Mouse (Mus musculus) heart, embryonic 14.5 days (tissue): Measurements from ENCODE around the gene En2. TPM values are rescaled to one million over a fixed set of nuclear protein-coding genes. Genes with fewer than 3 reads are reported as not detected.

ENCODE experiments used
- ATAC-seq: fragments of 200-750 bp; cut with Nextera tagmentation; 2 replicates; pipeline ENCODE4 v1.8.0; 2017; ENCODE audit warnings: low read depth, moderate TSS enrichment; ENCODE audit not compliant: insufficient number of reproducible peaks, insufficient read depth, low FRiP score
- H3K27ac ChIP-seq, 2 experiments: fragments of 200-500 bp in 1 of 2; fragments of 300-500 bp in 1 of 2; sonication (generic) in 1 of 2; replicated peaks in 1 of 2; 2 replicates each; pipeline ENCODE4 v1.5.1; 2012 to 2014; ENCODE audit warnings: low read depth in 2 of 2, low read length in 2 of 2, control low read depth in 1 of 2, mild to moderate bottlenecking in 1 of 2, mixed read lengths in 1 of 2; ENCODE audit not compliant: control insufficient read depth in 1 of 2, insufficient read depth in 1 of 2
- H3K27me3 ChIP-seq: fragments of 300-500 bp; sonication (generic); 2 replicates; pipeline ENCODE4 v1.6.1; 2014; ENCODE audit warnings: mild to moderate bottlenecking, low read length, control low read depth; ENCODE audit not compliant: control insufficient read depth, insufficient read depth
- H3K36me3 ChIP-seq: fragments of 300-500 bp; sonication (generic); 2 replicates; pipeline ENCODE4 v1.6.1; 2014; ENCODE audit warnings: mild to moderate bottlenecking, control low read depth, low read length, mixed read lengths; ENCODE audit not compliant: control insufficient read depth, insufficient read depth
- H3K4me1 ChIP-seq, 2 experiments: fragments of 200-500 bp in 1 of 2; fragments of 300-500 bp in 1 of 2; sonication (generic) in 1 of 2; 2 replicates each; pipeline ENCODE4 v1.6.1; 2012 to 2014; ENCODE audit warnings: low read length in 2 of 2, control low read depth in 1 of 2, mixed read lengths in 1 of 2; ENCODE audit not compliant: control insufficient read depth in 2 of 2, insufficient read depth in 2 of 2
- H3K4me2 ChIP-seq: fragments of 300-500 bp; sonication (generic); 2 replicates; pipeline ENCODE4 v1.6.1; 2014; ENCODE audit warnings: mild to moderate bottlenecking, low read length
- H3K4me3 ChIP-seq, 2 experiments: fragments of 200-500 bp in 1 of 2; fragments of 300-500 bp in 1 of 2; sonication (generic) in 1 of 2; 2 replicates each; pipeline ENCODE4 v1.5.1; 2012 to 2014; ENCODE audit warnings: low read length in 2 of 2, mild to moderate bottlenecking in 2 of 2, control low read depth in 1 of 2, low read depth in 1 of 2, moderate library complexity in 1 of 2; ENCODE audit not compliant: control insufficient read depth in 1 of 2, insufficient read depth in 1 of 2
- H3K9ac ChIP-seq: fragments of 300-500 bp; sonication (generic); 2 replicates; pipeline ENCODE4 v1.6.1; 2014; ENCODE audit warnings: mild to moderate bottlenecking, low read length
- H3K9me3 ChIP-seq: fragments of 300-500 bp; sonication (generic); 2 replicates; pipeline ENCODE4 v1.6.1; 2016; ENCODE audit warnings: low read length, control low read depth; ENCODE audit not compliant: control insufficient read depth
- WGBS: fragments of 180-500 bp; shearing (Covaris S2); extraction: QIAGEN DNeasy Blood & Tissue Kit; methylation state at CpG from one replicate; pipeline ENCODE4 v1.1.7; 2014; 5-methylcytosine and 5-hydroxymethylcytosine counted together
- polyA plus RNA-seq: library from polyadenylated mRNA; unstranded; fragments of >200 nt; fragmentation: Nextera tagmentation; extraction: Ambion mirVana; gene quantifications from 2 replicates; pipeline ENCODE4 v1.2.1, GENCODE M21; 2014

En2 gene
- polyA plus RNA-seq, 1 experiment from 2014 or later: not detected

GRCm38 (mm10) chr5:28207043-28207442 lies 41.5 kb downstream of the En2 start:
- Histone ChIP-seq H3K27ac (no peak overlapping the region), H3K9me3 (no peaks in the 10 kb centered on the region), H3K4me3 (no peak overlapping the region), H3K27me3 (peaks cover 74% of the 10 kb centered on the region), H3K36me3 (no peaks in the 10 kb centered on the region), H3K9ac (no peak overlapping the region), H3K4me1 (no peaks in the 10 kb centered on the region), H3K4me2 (no peak overlapping the region)
- no peak for ATAC-seq
- 61% methylated on average over 4 of the region's 4 CpGs for WGBS

GRCm38 (mm10) chr5:28208726-28209520 lies 43.4 kb downstream of the En2 start:
- Histone ChIP-seq H3K9ac (no peak overlapping the region), H3K4me1 (no peaks in the 10 kb centered on the region), H3K4me3 (peak overlapping the region in 1 of 2 experiments; percentile 29; a peak in 1 of 4 replicates), H3K36me3 (no peaks in the 10 kb centered on the region), H3K9me3 (no peaks in the 10 kb centered on the region), H3K27ac (no peak overlapping the region), H3K4me2 (no peak overlapping the region), H3K27me3 (peaks cover 83% of the 10 kb centered on the region)
- WGBS: 14% methylated on average over 20 of the region's 20 CpGs
- ATAC-seq: no peak

- Histone ChIP-seq H3K9me3 (no peaks in the 10 kb centered on the region), H3K4me3 (peak overlapping the region; percentile 29 to 41), H3K27me3 (peaks cover 87% of the 10 kb centered on the region), H3K27ac (no peak overlapping the region), H3K4me2 (peak overlapping the region; percentile 63), H3K4me1 (no peaks in the 10 kb centered on the region), H3K36me3 (no peaks in the 10 kb centered on the region), H3K9ac (no peak overlapping the region)
- under 1% methylated on average over 76 of the region's 80 CpGs for WGBS
- ATAC-seq: no peak
Observed at GRCm38 (mm10) chr5:28209549-28210431, 44.3 kb downstream of the En2 start.

GRCm38 (mm10) chr5:28210591-28211550 lies 45.4 kb downstream of the En2 start:
- ATAC-seq: no peak
- Histone ChIP-seq H3K27ac (no peak overlapping the region), H3K4me2 (no peak overlapping the region; the same call in 1 of the 2 replicates), H3K4me3 (no peak overlapping the region; a peak in 1 of 4 replicates), H3K4me1 (no peaks in the 10 kb centered on the region), H3K36me3 (no peaks in the 10 kb centered on the region), H3K9ac (no peak overlapping the region), H3K9me3 (no peaks in the 10 kb centered on the region), H3K27me3 (peaks cover 86% of the 10 kb centered on the region)
- WGBS: 2% methylated on average over 29 of the region's 29 CpGs

- Histone ChIP-seq H3K9ac (no peak overlapping the region), H3K27ac (no peak overlapping the region), H3K4me2 (no peak overlapping the region), H3K36me3 (no peaks in the 10 kb centered on the region), H3K27me3 (peaks cover 89% of the 10 kb centered on the region), H3K9me3 (no peaks in the 10 kb centered on the region), H3K4me3 (no peak overlapping the region), H3K4me1 (no peaks in the 10 kb centered on the region)
- 6% methylated on average over 15 of the region's 15 CpGs for WGBS
- no peak for ATAC-seq
Observed at GRCm38 (mm10) chr5:28211651-28212310, 46.3 kb downstream of the En2 start.

GRCm38 (mm10) chr5:28213441-28213840 lies 47.9 kb downstream of the En2 start:
- Histone ChIP-seq H3K9me3 (no peaks in the 10 kb centered on the region), H3K36me3 (no peaks in the 10 kb centered on the region), H3K4me2 (no peak overlapping the region), H3K4me1 (no peaks in the 10 kb centered on the region), H3K4me3 (no peak overlapping the region), H3K27me3 (peaks cover 75% of the 10 kb centered on the region), H3K27ac (no peak overlapping the region), H3K9ac (no peak overlapping the region)
- no peak for ATAC-seq
- 50% methylated on average over 2 of the region's 2 CpGs for WGBS
